Mouse (Mus musculus) lung, postnatal 0 days (tissue): ENCODE measurements at regions not wholly inside any gene's neighbourhood (a gene's known extent, or its start where the extent isn't known, plus 50 kb on each side); places are given as distances from the start of the nearest gene placed in this dataset.

Source experiments
- ATAC-seq: fragments of 200-750 bp; cut with Nextera tagmentation; 2 replicates; pipeline ENCODE4 v1.8.0; 2017; ENCODE audit warnings: moderate library complexity
- DNase-seq: peaks from one replicate; pipeline ENCODE4 v3.0.0-alpha.2; 2016; ENCODE audit warnings: low spot score
- H3K27ac ChIP-seq: fragments of 300-500 bp; sonication (generic); 2 replicates; pipeline ENCODE4 v1.5.1; 2014; ENCODE audit warnings: antibody characterized with exemption, mild to moderate bottlenecking, low read length, mixed read lengths
- H3K27me3 ChIP-seq: fragments of 300-500 bp; sonication (generic); replicated peaks from 2 replicates; pipeline ENCODE4 v1.6.1; 2014; ENCODE audit warnings: low read length, mixed read lengths; ENCODE audit not compliant: insufficient read depth
- H3K36me3 ChIP-seq: fragments of 300-500 bp; sonication (generic); 2 replicates; pipeline ENCODE4 v1.6.1; 2014; ENCODE audit warnings: low read length, mixed read lengths; ENCODE audit not compliant: insufficient read depth
- H3K4me1 ChIP-seq: fragments of 300-500 bp; sonication (generic); 2 replicates; pipeline ENCODE4 v1.6.1; 2014; ENCODE audit warnings: antibody characterized with exemption, low read depth, low read length, mixed read lengths; ENCODE audit not compliant: insufficient read depth
- H3K4me2 ChIP-seq: fragments of 300-500 bp; sonication (generic); replicated peaks from 2 replicates; pipeline ENCODE4 v1.6.1; 2014; ENCODE audit warnings: low read depth, mild to moderate bottlenecking, low read length, moderate library complexity, mixed read lengths
- H3K4me3 ChIP-seq: fragments of 300-500 bp; sonication (generic); 2 replicates; pipeline ENCODE4 v1.5.1; 2014; ENCODE audit warnings: low read depth, low read length
- H3K9ac ChIP-seq: fragments of 300-500 bp; sonication (generic); replicated peaks from 2 replicates; pipeline ENCODE4 v1.6.1; 2014; ENCODE audit warnings: low read depth, mild to moderate bottlenecking
- H3K9me3 ChIP-seq: fragments of 300-500 bp; sonication (generic); 2 replicates; pipeline ENCODE4 v1.6.1; 2016; ENCODE audit warnings: low read length, mixed read lengths
- CTCF ChIP-seq: IDR thresholded peaks from 2 replicates; pipeline ENCODE4 v1.5.1; 2016; ENCODE audit warnings: antibody characterized with exemption, mild to moderate bottlenecking
- EP300 ChIP-seq: IDR thresholded peaks from 2 replicates; pipeline ENCODE4 v1.6.1; 2016; ENCODE audit warnings: antibody characterized with exemption, mild to moderate bottlenecking, control low read depth
- WGBS: fragments of 180-500 bp; shearing (Covaris S2); extraction: QIAGEN DNeasy Blood & Tissue Kit; methylation state at CpG from one replicate; pipeline ENCODE4 v1.1.7; 2014; 5-methylcytosine and 5-hydroxymethylcytosine counted together

- no peaks in the 10 kb centered on the region for H3K9me3 ChIP-seq
- no peak overlapping the region for H3K4me2 ChIP-seq
- no peak overlapping the region for H3K4me3 ChIP-seq
- no peak for TF ChIP-seq EP300
- TF ChIP-seq CTCF: no peak
- no peak for DNase-seq
- H3K4me1 ChIP-seq: no peaks in the 10 kb centered on the region
- WGBS: 77% methylated on average over 2 of the region's 2 CpGs
- no peaks in the 10 kb centered on the region for H3K36me3 ChIP-seq
- ATAC-seq: no peak
- H3K27me3 ChIP-seq: no peaks in the 10 kb centered on the region
- no peak overlapping the region for H3K27ac ChIP-seq
- no peak overlapping the region for H3K9ac ChIP-seq
Measured at GRCm38 (mm10) chr15:60649252-60649651, 204.3 kb downstream of the Fam84b start.

GRCm38 (mm10) chr15:60641770-60642169 lies 211.8 kb downstream of the Fam84b start:
- H3K4me3 ChIP-seq: no peak overlapping the region
- TF ChIP-seq EP300 (no peak), CTCF (no peak)
- H3K27ac ChIP-seq: no peak overlapping the region
- DNase-seq (no peak), ATAC-seq (no peak)
- H3K9me3 ChIP-seq: no peaks in the 10 kb centered on the region
- H3K4me1 ChIP-seq: no peaks in the 10 kb centered on the region
- H3K4me2 ChIP-seq: no peak overlapping the region
- H3K36me3 ChIP-seq: no peaks in the 10 kb centered on the region
- 54% methylated on average over 1 of the region's 1 CpGs for WGBS
- H3K9ac ChIP-seq: no peak overlapping the region
- H3K27me3 ChIP-seq: no peaks in the 10 kb centered on the region

- DNase-seq (no peak), ATAC-seq (no peak)
- no peak overlapping the region for H3K4me2 ChIP-seq
- H3K9ac ChIP-seq: no peak overlapping the region
- no peak overlapping the region for H3K27ac ChIP-seq
- H3K36me3 ChIP-seq: no peaks in the 10 kb centered on the region
- no peaks in the 10 kb centered on the region for H3K9me3 ChIP-seq
- no peaks in the 10 kb centered on the region for H3K4me1 ChIP-seq
- H3K27me3 ChIP-seq: no peaks in the 10 kb centered on the region
- H3K4me3 ChIP-seq: no peak overlapping the region
- 76% methylated on average over 3 of the region's 3 CpGs for WGBS
- no peak for TF ChIP-seq EP300
- TF ChIP-seq CTCF: no peak
Measured at GRCm38 (mm10) chr15:60633457-60633850, 220.1 kb downstream of the Fam84b start.

- DNase-seq: no peak
- no peak overlapping the region for H3K4me2 ChIP-seq
- no peak overlapping the region for H3K4me3 ChIP-seq
- H3K4me1 ChIP-seq: no peaks in the 10 kb centered on the region
- H3K27me3 ChIP-seq: no peaks in the 10 kb centered on the region
- 71% methylated on average over 4 of the region's 4 CpGs for WGBS
- TF ChIP-seq EP300: no peak
- no peak for TF ChIP-seq CTCF
- no peaks in the 10 kb centered on the region for H3K36me3 ChIP-seq
- no peaks in the 10 kb centered on the region for H3K9me3 ChIP-seq
- H3K9ac ChIP-seq: no peak overlapping the region
- ATAC-seq: no peak
- H3K27ac ChIP-seq: no peak overlapping the region
Measured at GRCm38 (mm10) chr15:60632789-60633456, 220.7 kb downstream of the Fam84b start.

GRCm38 (mm10) chr15:60630756-60631402 lies 222.7 kb downstream of the Fam84b start:
- no peaks in the 10 kb centered on the region for H3K36me3 ChIP-seq
- 63% methylated on average over 7 of the region's 7 CpGs for WGBS

GRCm38 (mm10) chr15:60618801-60619200 lies 234.8 kb downstream of the Fam84b start:
- Histone ChIP-seq H3K27me3 (no peaks in the 10 kb centered on the region), H3K27ac (no peak overlapping the region), H3K4me1 (peaks cover 2% of the 10 kb centered on the region; the same call in 1 of the 2 replicates), H3K4me2 (no peak overlapping the region), H3K9ac (no peak overlapping the region), H3K4me3 (no peak overlapping the region), H3K9me3 (no peaks in the 10 kb centered on the region), H3K36me3 (no peaks in the 10 kb centered on the region)
- TF ChIP-seq EP300 (peak; percentile 79), CTCF (no peak)
- 60% methylated on average over 2 of the region's 2 CpGs for WGBS
- peak; percentile 73 for DNase-seq
- ATAC-seq: peak; percentile 93

More at GRCm38 (mm10) chr15:60630756-60631402, 222.7 kb downstream of the Fam84b start:
- TF ChIP-seq EP300 (no peak), CTCF (no peak)
- ATAC-seq: no peak
- no peaks in the 10 kb centered on the region for H3K4me1 ChIP-seq
- H3K4me2 ChIP-seq: no peak overlapping the region
- H3K27me3 ChIP-seq: no peaks in the 10 kb centered on the region
- no peak overlapping the region for H3K27ac ChIP-seq
- no peak overlapping the region for H3K9ac ChIP-seq
- H3K4me3 ChIP-seq: no peak overlapping the region
- H3K9me3 ChIP-seq: no peaks in the 10 kb centered on the region
- no peak for DNase-seq
